Mouse (Mus musculus) heart, embryonic 16.5 days (tissue): ENCODE data around the gene Spata7. TPM values are rescaled to one million over a fixed set of nuclear protein-coding genes. Genes with fewer than 3 reads are reported as not detected.
A peak's percentile ranks its signal among the peaks of the same experiment; 100 is the strongest.

Experiments used
- ATAC-seq: fragments of 200-750 bp; cut with Nextera tagmentation; replicated peaks from 2 replicates; pipeline ENCODE4 v1.8.0; 2017; ENCODE audit warnings: moderate number of reproducible peaks; ENCODE audit not compliant: insufficient read depth, low FRiP score; ENCODE audit errors: extremely low read depth
- H3K27ac ChIP-seq: fragments of 300-500 bp; sonication (generic); 2 replicates; pipeline ENCODE4 v1.5.1; 2014; ENCODE audit warnings: mild to moderate bottlenecking, low read length, control low read depth, moderate library complexity
- H3K27me3 ChIP-seq: fragments of 300-500 bp; sonication (generic); 2 replicates; pipeline ENCODE4 v1.6.1; 2014; ENCODE audit warnings: low read length, mixed read lengths; ENCODE audit not compliant: control insufficient read depth, insufficient read depth
- H3K36me3 ChIP-seq: fragments of 300-500 bp; sonication (generic); 2 replicates; pipeline ENCODE4 v1.6.1; 2014; ENCODE audit not compliant: control insufficient read depth, insufficient read depth
- H3K4me1 ChIP-seq: fragments of 300-500 bp; sonication (generic); 2 replicates; pipeline ENCODE4 v1.6.1; 2014; ENCODE audit warnings: low read length, mixed read lengths; ENCODE audit not compliant: control insufficient read depth, insufficient read depth
- H3K4me2 ChIP-seq: fragments of 300-500 bp; sonication (generic); 2 replicates; pipeline ENCODE4 v1.6.1; 2014; ENCODE audit warnings: low read depth, mild to moderate bottlenecking, control low read depth, low read length
- H3K4me3 ChIP-seq: fragments of 300-500 bp; sonication (generic); 2 replicates; pipeline ENCODE4 v1.5.1; 2014; ENCODE audit warnings: mild to moderate bottlenecking, control low read depth, low read length
- H3K9ac ChIP-seq: fragments of 300-500 bp; sonication (generic); 2 replicates; pipeline ENCODE4 v1.6.1; 2014; ENCODE audit warnings: low read length, control low read depth
- H3K9me3 ChIP-seq: fragments of 300-500 bp; sonication (generic); replicated peaks from 2 replicates; pipeline ENCODE4 v1.6.1; 2016; ENCODE audit warnings: low read length; ENCODE audit not compliant: control insufficient read depth
- WGBS: fragments of 180-500 bp; shearing (Covaris S2); extraction: QIAGEN DNeasy Blood & Tissue Kit; methylation state at CpG from one replicate; pipeline ENCODE4 v1.1.7; 2014; 5-methylcytosine and 5-hydroxymethylcytosine counted together
- polyA plus RNA-seq: library from polyadenylated mRNA; unstranded; fragments of >200 nt; fragmentation: Nextera tagmentation; extraction: Ambion mirVana; gene quantifications from 2 replicates; pipeline ENCODE4 v1.2.1, GENCODE M21; 2015

The Spata7 gene
- polyA plus RNA-seq, 1 experiment from 2014 or later = 12.2 TPM

DNA sequence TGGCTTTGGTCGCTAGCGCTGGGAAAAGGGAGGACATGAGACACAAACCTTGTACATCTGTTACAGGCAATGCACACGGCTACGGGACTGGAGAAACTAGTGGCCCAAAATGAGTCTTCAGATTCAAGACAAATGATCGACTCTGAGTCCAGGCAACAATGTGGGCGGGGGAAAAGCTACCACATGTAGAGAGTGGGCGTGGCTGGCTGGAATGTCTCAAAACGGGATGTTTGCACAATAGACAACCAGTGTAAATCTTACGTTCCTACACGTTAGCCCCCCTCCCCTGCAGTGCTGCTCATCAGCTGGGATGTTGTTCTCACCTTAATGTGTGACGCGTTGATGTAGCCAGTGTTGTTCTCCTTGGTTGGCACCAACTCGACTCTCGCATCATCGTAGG, 54.2 kb downstream of the Spata7 start:
- peaks cover 28% of the 10 kb centered on the region for H3K36me3 ChIP-seq
- 84% methylated on average over 15 of the region's 15 CpGs for WGBS
- no peaks in the 10 kb centered on the region for H3K9me3 ChIP-seq
- no peak overlapping the region for H3K27ac ChIP-seq
- no peak overlapping the region for H3K9ac ChIP-seq
- H3K4me2 ChIP-seq = no peak overlapping the region
- peaks cover 7% of the 10 kb centered on the region for H3K4me1 ChIP-seq
- ATAC-seq = no peak
- no peak overlapping the region for H3K4me3 ChIP-seq
- H3K27me3 ChIP-seq = no peaks in the 10 kb centered on the region

DNA sequence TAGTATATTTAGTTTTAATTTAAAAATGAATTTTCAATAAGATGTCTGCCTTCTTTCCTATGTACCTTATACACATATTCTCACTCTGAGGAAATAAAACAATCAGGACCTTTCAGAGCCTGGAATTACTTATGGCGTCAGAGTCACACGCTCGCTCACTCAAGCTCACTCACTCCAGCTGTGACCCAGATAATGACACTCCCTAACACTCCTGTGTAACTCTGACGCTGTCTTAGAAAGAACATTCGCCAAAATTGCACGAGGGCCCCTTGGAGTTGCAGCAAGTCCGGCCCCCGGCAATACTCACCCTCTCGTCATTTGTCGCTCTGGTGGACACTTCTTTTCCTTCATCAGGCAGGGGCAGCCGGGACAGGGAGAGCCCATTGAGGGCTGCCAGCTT, 55.2 kb downstream of the Spata7 start:
- peaks cover 30% of the 10 kb centered on the region for H3K36me3 ChIP-seq
- H3K4me2 ChIP-seq = peak overlapping the region; percentile 9; the same call in 1 of the 2 replicates
- H3K27ac ChIP-seq = 0 out of 2 replicates have a peak overlapping the region, but pooled peaks have one; percentile 14
- H3K4me3 ChIP-seq = no peak overlapping the region
- H3K4me1 ChIP-seq = peaks cover 7% of the 10 kb centered on the region
- no peaks in the 10 kb centered on the region for H3K9me3 ChIP-seq
- 42% methylated on average over 11 of the region's 11 CpGs for WGBS
- H3K9ac ChIP-seq = no peak overlapping the region
- no peaks in the 10 kb centered on the region for H3K27me3 ChIP-seq
- ATAC-seq = no peak

DNA sequence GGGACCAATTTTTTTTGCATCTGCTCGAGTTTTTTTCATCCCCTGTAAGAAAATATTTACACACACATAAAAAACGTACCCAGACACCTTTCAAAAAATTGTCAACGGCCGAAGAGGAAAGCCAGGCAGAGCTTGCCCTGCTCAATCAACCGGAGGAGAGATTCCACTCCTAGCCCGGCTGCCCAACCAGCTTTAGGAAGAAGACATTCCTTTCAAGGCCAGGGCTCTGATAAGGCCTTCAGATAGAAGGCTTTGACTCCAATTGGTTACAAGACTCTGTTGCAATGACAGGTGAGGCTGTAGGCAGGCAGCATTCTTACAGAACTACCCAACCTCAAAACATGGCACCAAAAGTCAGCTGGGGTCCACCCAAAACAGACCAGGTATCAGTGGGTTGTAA, 55.6 kb downstream of the Spata7 start:
- Histone ChIP-seq H3K36me3 (peaks cover 28% of the 10 kb centered on the region), H3K27ac (0 out of 2 replicates have a peak overlapping the region, but pooled peaks have one; percentile 14)
- ATAC-seq = no peak

DNA sequence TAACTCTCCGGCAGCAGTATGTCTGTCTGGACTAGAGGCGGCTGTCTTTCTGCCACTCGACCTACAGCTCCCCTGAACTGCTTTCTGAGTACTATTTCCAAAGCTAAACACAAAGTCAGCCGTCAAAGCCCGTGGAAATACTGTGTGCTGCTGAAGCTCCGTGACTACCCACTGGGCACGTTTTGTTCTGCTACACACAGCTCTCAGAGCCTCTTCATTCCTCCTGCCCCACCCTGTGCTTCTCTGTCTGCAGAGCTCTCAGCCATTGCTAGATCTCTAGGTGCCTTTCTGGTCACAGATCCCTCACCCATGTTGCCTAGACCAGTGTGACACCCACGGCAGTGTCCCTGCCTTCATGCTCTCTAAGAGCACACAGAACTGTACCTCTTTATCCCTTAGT, 62.3 kb downstream of the Spata7 start:
- Histone ChIP-seq H3K27ac (no peak overlapping the region), H3K36me3 (peaks cover 26% of the 10 kb centered on the region), H3K4me2 (no peak overlapping the region), H3K27me3 (no peaks in the 10 kb centered on the region), H3K9ac (no peak overlapping the region), H3K4me3 (no peak overlapping the region), H3K9me3 (no peaks in the 10 kb centered on the region), H3K4me1 (no peaks in the 10 kb centered on the region)
- 87% methylated on average over 8 of the region's 8 CpGs for WGBS
- no peak for ATAC-seq

More for the DNA sequence above, 55.6 kb downstream of the Spata7 start:
- peak overlapping the region; percentile 9; the same call in 1 of the 2 replicates for H3K4me2 ChIP-seq
- H3K27me3 ChIP-seq = no peaks in the 10 kb centered on the region
- 22% methylated on average over 6 of the region's 6 CpGs for WGBS
- peaks cover 7% of the 10 kb centered on the region for H3K4me1 ChIP-seq
- no peak overlapping the region for H3K4me3 ChIP-seq
- H3K9me3 ChIP-seq = no peaks in the 10 kb centered on the region
- no peak overlapping the region for H3K9ac ChIP-seq

DNA sequence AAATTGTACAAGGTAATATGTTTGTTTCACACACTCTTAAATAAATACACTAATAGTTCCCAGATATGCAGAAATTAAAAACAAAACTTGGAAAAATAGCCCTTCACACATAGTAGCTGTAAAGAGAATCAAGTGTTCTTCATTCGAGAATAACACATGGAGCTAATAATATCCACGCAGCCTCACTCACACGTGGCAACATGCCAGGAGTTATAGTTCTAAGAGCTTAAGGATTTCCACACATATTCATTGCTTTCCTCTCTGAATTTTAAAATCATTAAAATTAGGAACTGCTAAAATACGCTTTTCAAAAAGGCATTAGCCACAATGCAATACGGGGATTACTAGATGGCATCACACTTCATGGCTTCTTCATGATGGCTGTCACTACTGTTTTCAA, 69.2 kb downstream of the Spata7 start:
- Histone ChIP-seq H3K4me2 (no peak overlapping the region), H3K4me3 (no peak overlapping the region), H3K4me1 (peaks cover 6% of the 10 kb centered on the region), H3K9me3 (no peaks in the 10 kb centered on the region), H3K36me3 (peaks cover 11% of the 10 kb centered on the region), H3K27me3 (no peaks in the 10 kb centered on the region), H3K27ac (no peak overlapping the region), H3K9ac (no peak overlapping the region)
- ATAC-seq = no peak
- 53% methylated on average over 5 of the region's 5 CpGs for WGBS

DNA sequence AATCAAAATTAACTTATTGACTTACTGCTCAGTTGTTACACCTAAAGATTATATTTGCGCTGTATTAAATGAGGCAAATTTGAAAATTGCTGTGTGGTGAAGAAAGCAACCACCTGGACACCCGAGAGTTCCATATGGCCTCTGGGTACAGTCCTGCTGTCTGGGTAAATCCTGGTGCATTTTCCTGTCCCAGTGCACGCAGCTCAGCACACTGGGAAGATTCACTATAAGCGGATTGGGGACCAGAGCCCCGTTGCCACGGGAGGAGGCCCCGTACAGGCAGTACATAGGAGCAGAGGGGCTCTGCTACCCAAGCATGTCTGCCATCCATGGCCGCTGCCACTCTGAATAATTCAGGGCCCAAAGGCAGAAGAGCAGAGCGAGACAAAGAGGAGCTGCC, 73.6 kb downstream of the Spata7 start:
- Histone ChIP-seq H3K36me3 (peaks cover 16% of the 10 kb centered on the region), H3K27ac (no peak overlapping the region), H3K9ac (no peak overlapping the region), H3K27me3 (no peaks in the 10 kb centered on the region), H3K4me2 (no peak overlapping the region), H3K9me3 (no peaks in the 10 kb centered on the region), H3K4me1 (peaks cover 6% of the 10 kb centered on the region), H3K4me3 (no peak overlapping the region)
- 93% methylated on average over 9 of the region's 9 CpGs for WGBS
- no peak for ATAC-seq

DNA sequence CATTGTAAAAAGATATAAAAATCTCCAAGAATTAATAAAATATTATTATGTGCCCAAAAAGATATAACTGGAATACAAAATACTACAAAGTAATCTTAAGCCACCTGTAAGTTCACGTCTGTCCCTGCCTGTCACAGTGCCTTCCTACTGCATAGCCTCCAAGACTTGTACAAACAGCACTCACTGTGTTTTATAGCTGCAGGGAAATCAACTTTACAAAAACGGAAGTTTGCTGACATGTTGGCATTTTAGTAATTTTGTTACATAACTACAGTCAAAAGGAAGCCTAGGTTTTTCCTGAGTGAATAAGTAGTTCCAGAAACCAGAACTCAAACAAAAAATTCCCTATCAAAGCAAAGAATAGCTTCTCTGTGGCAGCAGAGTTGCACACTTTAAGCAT, 75.6 kb downstream of the Spata7 start:
- H3K9ac ChIP-seq = no peak overlapping the region
- no peak overlapping the region for H3K4me3 ChIP-seq
- no peaks in the 10 kb centered on the region for H3K4me1 ChIP-seq
- no peak overlapping the region for H3K4me2 ChIP-seq
- peaks cover 16% of the 10 kb centered on the region for H3K36me3 ChIP-seq
- ATAC-seq = no peak
- no peaks in the 10 kb centered on the region for H3K27me3 ChIP-seq
- WGBS = 75% methylated on average over 2 of the region's 2 CpGs
- H3K27ac ChIP-seq = no peak overlapping the region
- no peaks in the 10 kb centered on the region for H3K9me3 ChIP-seq

DNA sequence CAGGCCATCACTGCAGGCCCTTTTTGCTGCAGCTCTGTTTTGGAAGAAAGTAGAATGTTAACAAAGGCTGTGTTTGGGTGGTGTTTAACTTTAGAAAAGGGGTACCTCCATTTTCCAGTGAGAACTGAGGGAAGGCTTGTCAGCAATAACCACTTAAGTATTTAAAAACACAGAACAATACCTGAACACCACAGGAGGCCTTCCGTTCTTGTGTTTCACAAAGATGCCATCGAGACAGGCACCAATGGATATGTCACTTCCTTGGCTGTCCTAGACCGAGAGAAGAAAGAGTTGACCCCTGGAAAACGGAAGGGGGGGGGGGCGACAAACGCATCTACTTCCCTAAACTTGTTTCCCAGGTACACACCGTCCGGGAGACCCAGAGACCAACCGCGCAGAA, 76.0 kb downstream of the Spata7 start:
- no peak overlapping the region for H3K4me2 ChIP-seq
- H3K4me1 ChIP-seq = no peaks in the 10 kb centered on the region
- no peak overlapping the region for H3K4me3 ChIP-seq
- WGBS = 91% methylated on average over 10 of the region's 10 CpGs
- no peak for ATAC-seq
- H3K27ac ChIP-seq = no peak overlapping the region
- H3K36me3 ChIP-seq = peaks cover 14% of the 10 kb centered on the region
- H3K9ac ChIP-seq = no peak overlapping the region
- H3K27me3 ChIP-seq = no peaks in the 10 kb centered on the region
- H3K9me3 ChIP-seq = no peaks in the 10 kb centered on the region

DNA sequence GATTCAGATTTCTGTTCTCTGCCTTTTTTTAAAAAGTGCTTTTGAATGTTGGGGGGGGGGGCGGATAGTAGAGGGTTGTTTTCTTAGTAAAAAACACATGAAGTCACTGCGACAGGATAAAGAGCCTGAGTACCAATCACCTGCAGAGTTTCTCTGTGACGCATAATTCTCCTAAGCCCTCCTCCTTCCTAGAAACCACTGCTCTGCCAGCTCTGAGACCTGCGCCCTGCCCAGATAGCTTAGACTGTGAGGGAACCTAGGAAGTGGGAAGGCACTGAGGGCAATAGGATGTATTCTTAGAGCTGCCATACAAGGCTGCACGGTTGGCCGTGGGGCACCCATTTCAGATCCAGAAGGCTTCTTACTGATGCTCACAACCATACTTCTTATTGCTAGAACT, 84.9 kb downstream of the Spata7 start:
- no peak overlapping the region for H3K9ac ChIP-seq
- 68% methylated on average over 6 of the region's 6 CpGs for WGBS

More for the DNA sequence above, 84.9 kb downstream of the Spata7 start:
- Histone ChIP-seq H3K36me3 (peaks cover 7% of the 10 kb centered on the region; the same call in 1 of the 2 replicates), H3K9me3 (no peaks in the 10 kb centered on the region), H3K27ac (no peak overlapping the region), H3K4me3 (no peak overlapping the region), H3K27me3 (no peaks in the 10 kb centered on the region), H3K4me2 (no peak overlapping the region), H3K4me1 (peaks cover 29% of the 10 kb centered on the region)
- no peak for ATAC-seq
